Mouse (Mus musculus) intestine, embryonic 16.5 days (tissue): ENCODE measurements around the gene Prss57. TPM values are rescaled to one million over a fixed set of nuclear protein-coding genes. Genes with fewer than 3 reads are reported as not detected.
"Not testable (repeated sequence)": the region's sequence is repeated elsewhere in the genome, so short reads cannot be mapped to it uniquely, and the experiment has no call there.

Source experiments
- ATAC-seq: fragments of 200-750 bp; cut with Nextera tagmentation; 2 replicates; pipeline ENCODE4 v1.8.0; 2017; ENCODE audit warnings: moderate TSS enrichment, moderate library complexity
- H3K27ac ChIP-seq: fragments of 300-500 bp; sonication (generic); 2 replicates; pipeline ENCODE4 v1.5.1; 2014; ENCODE audit warnings: mild to moderate bottlenecking, low read length
- H3K27me3 ChIP-seq: fragments of 300-500 bp; sonication (generic); replicated peaks from 2 replicates; pipeline ENCODE4 v1.6.1; 2014; ENCODE audit warnings: low read length, control low read depth, mixed read lengths; ENCODE audit not compliant: control insufficient read depth, insufficient read depth
- H3K36me3 ChIP-seq: fragments of 300-500 bp; sonication (generic); 2 replicates; pipeline ENCODE4 v1.6.1; 2014; ENCODE audit warnings: low read length, control low read depth; ENCODE audit not compliant: control insufficient read depth, insufficient read depth
- H3K4me1 ChIP-seq: fragments of 300-500 bp; sonication (generic); 2 replicates; pipeline ENCODE4 v1.6.1; 2014; ENCODE audit warnings: low read length, control low read depth, mixed read lengths; ENCODE audit not compliant: control insufficient read depth, insufficient read depth
- H3K4me2 ChIP-seq: fragments of 300-500 bp; sonication (generic); 2 replicates; pipeline ENCODE4 v1.6.1; 2014; ENCODE audit warnings: low read depth, low read length, control low read depth
- H3K4me3 ChIP-seq: fragments of 300-500 bp; sonication (generic); 2 replicates; pipeline ENCODE4 v1.5.1; 2014; ENCODE audit warnings: mild to moderate bottlenecking, low read length
- H3K9ac ChIP-seq: fragments of 300-500 bp; sonication (generic); 2 replicates; pipeline ENCODE4 v1.6.1; 2014; ENCODE audit warnings: low read depth, low read length
- H3K9me3 ChIP-seq: fragments of 300-500 bp; sonication (generic); 2 replicates; pipeline ENCODE4 v1.6.1; 2016; ENCODE audit warnings: low read length, control low read depth; ENCODE audit not compliant: control insufficient read depth
- WGBS: fragments of 180-500 bp; shearing (Covaris S2); extraction: QIAGEN DNeasy Blood & Tissue Kit; methylation state at CpG from one replicate; pipeline ENCODE4 v1.1.7; 2014; 5-methylcytosine and 5-hydroxymethylcytosine counted together
- polyA plus RNA-seq: library from polyadenylated mRNA; unstranded; fragments of >200 nt; fragmentation: Nextera tagmentation; extraction: Ambion mirVana; gene quantifications from 2 replicates; pipeline ENCODE4 v1.2.1, GENCODE M21; 2015

Prss57 gene
- polyA plus RNA-seq, 1 experiment from 2014 or later: 0.11 TPM

- peak; percentile 75 for ATAC-seq
- H3K9me3 ChIP-seq: 0 out of 2 replicates have a peak, but pooled peaks cover 5% of the 10 kb centered on the region
- no peaks in the 10 kb centered on the region for H3K27me3 ChIP-seq
- peak overlapping the region; percentile 97 for H3K4me3 ChIP-seq
- peak overlapping the region; percentile 95 for H3K27ac ChIP-seq
- WGBS: 11% methylated on average over 40 of the region's 40 CpGs
- H3K4me2 ChIP-seq: peak overlapping the region; percentile 99
- no peaks in the 10 kb centered on the region for H3K36me3 ChIP-seq
- H3K4me1 ChIP-seq: peaks cover 37% of the 10 kb centered on the region
- H3K9ac ChIP-seq: peak overlapping the region; percentile 99
Measured at GRCm38 (mm10) chr10:79767372-79768244, 23.2 kb downstream of the Prss57 start.

DNA sequence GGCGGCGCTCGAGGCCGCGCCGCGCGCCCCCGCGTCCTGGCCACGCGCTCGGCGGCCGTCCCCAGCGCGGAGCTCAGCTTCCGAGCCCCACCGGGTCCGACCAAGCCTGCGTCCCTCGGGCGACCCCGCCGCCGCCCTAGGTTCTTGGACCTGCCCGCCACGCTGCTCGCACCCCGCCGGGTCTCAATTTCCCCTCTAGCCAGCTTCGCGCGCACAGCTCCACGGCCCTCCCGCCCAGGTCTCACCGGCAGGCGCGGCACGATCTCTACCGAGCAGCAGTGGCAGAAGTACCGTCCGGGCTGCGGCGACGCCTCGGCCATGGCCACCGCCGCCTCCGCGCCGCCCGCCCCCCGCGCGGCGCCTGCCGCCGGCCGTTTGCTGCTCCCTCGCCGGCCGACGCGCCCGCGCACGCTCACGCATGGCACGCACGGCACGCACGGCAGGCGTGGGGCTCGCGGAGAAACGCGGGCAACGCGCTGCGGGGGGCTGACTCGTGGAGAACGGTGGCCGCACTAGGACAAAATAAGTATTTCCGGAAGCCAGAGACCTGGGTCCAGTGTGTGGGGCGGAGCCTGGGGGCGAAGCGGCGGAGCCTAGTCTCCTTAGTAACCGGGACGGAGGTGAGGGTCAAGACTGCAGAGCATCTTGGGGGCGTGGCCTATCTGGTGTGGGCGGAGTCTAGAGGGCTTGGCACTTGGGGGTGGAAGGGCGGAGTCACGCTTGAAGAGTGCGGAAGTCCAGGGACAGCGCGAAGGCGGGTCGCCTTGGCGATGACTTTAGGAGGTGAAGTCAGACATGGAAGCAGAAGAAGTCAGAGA is 24.0 kb downstream of the Prss57 start, which contains the start of gene Rnf126:
Gene Rnf126 (minus strand): TSS at position 445 of the 818 bp plus-strand sequence.
- Histone ChIP-seq H3K4me3 (peak within 1 kb of the TSS; percentile 97), H3K27me3 (no peaks in the 10 kb centered on the region), H3K36me3 (peaks cover 5% of the 10 kb centered on the region; the same call in 1 of the 2 replicates), H3K9me3 (no peaks in the 10 kb centered on the region), H3K27ac (peak within 1 kb of the TSS; percentile 95), H3K4me1 (peaks cover 37% of the 10 kb centered on the region), H3K4me2 (peak within 1 kb of the TSS; percentile 99), H3K9ac (peak within 1 kb of the TSS; percentile 99)
- peak; percentile 94 for ATAC-seq
- under 1% methylated on average over 101 of the region's 101 CpGs for WGBS

DNA sequence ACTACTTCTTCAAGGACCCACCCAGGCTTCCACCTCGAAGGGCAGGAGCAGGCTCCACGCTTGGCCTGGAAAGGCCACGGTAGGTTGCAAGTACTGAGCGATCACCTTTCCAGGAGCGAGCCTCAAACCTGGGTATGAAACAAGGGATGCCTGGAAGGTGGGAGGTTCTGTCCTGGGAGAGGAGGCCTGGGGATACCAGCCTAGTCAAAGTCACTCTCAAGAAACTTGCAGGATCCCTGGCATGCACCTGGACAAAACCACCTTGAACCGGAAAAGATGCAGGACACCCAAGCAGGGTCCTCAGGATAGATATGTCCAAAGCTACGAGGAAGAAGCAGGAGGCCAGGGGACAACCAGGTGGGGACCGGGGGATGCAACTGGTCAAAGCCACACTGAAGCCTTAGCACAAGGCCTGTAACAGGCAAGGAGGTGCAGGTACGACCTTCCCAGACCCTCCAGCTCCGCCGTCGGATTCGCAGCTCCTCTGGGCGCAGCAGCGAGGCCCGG is 24.7 kb downstream of the Prss57 start:
- Histone ChIP-seq H3K4me1 (peaks cover 37% of the 10 kb centered on the region), H3K27ac (peak overlapping the region; percentile 95), H3K9ac (peak overlapping the region; percentile 99), H3K4me3 (peak overlapping the region; percentile 97), H3K9me3 (no peaks in the 10 kb centered on the region), H3K4me2 (peak overlapping the region; percentile 99), H3K27me3 (no peaks in the 10 kb centered on the region), H3K36me3 (peaks cover 12% of the 10 kb centered on the region; the same call in 1 of the 2 replicates)
- no peak for ATAC-seq
- 4% methylated on average over 16 of the region's 16 CpGs for WGBS

GRCm38 (mm10) chr10:79765228-79765745 is 25.5 kb downstream of the Prss57 start:
- no peaks in the 10 kb centered on the region for H3K9me3 ChIP-seq
- ATAC-seq: no peak
- H3K4me1 ChIP-seq: peaks cover 37% of the 10 kb centered on the region
- H3K4me3 ChIP-seq: peak overlapping the region; percentile 97
- no peaks in the 10 kb centered on the region for H3K27me3 ChIP-seq
- 51% methylated on average over 2 of the region's 2 CpGs for WGBS
- peak overlapping the region; percentile 99 for H3K4me2 ChIP-seq
- H3K9ac ChIP-seq: peak overlapping the region; percentile 99
- no peak overlapping the region for H3K27ac ChIP-seq
- H3K36me3 ChIP-seq: peaks cover 18% of the 10 kb centered on the region

DNA sequence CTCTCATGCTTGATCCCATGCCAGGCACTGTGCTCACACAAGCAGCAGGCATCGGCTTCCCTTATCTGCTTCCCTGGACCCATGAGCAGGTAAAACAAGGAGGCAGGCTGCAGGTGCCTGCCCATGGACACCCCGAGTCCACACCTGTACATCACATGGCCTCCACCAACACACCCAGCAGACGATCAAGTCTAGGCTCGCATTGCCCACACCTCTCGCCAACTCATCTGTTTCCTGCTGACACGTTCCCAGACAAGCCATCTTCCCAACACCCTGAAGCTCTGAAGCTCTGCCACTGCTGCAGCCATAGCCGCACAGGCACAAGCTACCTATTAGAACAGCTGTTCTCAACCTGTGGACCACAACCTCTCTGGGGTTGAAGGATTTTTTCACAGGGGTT is 26.5 kb downstream of the Prss57 start:
- Histone ChIP-seq H3K27me3 (no peaks in the 10 kb centered on the region), H3K4me2 (no peak overlapping the region), H3K9ac (0 out of 2 replicates have a peak overlapping the region, but pooled peaks have one; percentile 6), H3K27ac (no peak overlapping the region), H3K4me3 (no peak overlapping the region), H3K36me3 (peaks cover 18% of the 10 kb centered on the region), H3K9me3 (no peaks in the 10 kb centered on the region), H3K4me1 (peaks cover 37% of the 10 kb centered on the region)
- 77% methylated on average over 7 of the region's 7 CpGs for WGBS
- ATAC-seq: no peak

GRCm38 (mm10) chr10:79762875-79763274 is 27.9 kb downstream of the Prss57 start:
- ATAC-seq: no peak
- Histone ChIP-seq H3K4me1 (peaks cover 30% of the 10 kb centered on the region), H3K4me3 (no peak overlapping the region), H3K27me3 (no peaks in the 10 kb centered on the region), H3K27ac (no peak overlapping the region), H3K9ac (no peak overlapping the region), H3K4me2 (no peak overlapping the region), H3K36me3 (peaks cover 25% of the 10 kb centered on the region), H3K9me3 (no peaks in the 10 kb centered on the region)
- 93% methylated on average over 3 of the region's 3 CpGs for whole genome bisulfite sequencing

- Histone ChIP-seq H3K4me1 (peaks cover 21% of the 10 kb centered on the region), H3K4me2 (no peak overlapping the region), H3K27ac (no peak overlapping the region), H3K4me3 (no peak overlapping the region), H3K36me3 (peaks cover 27% of the 10 kb centered on the region), H3K9me3 (no peaks in the 10 kb centered on the region), H3K9ac (no peak overlapping the region), H3K27me3 (no peaks in the 10 kb centered on the region)
- ATAC-seq: no peak
- 87% methylated on average over 11 of the region's 11 CpGs for WGBS
Measured at GRCm38 (mm10) chr10:79760603-79761143, 30.1 kb downstream of the Prss57 start.

DNA sequence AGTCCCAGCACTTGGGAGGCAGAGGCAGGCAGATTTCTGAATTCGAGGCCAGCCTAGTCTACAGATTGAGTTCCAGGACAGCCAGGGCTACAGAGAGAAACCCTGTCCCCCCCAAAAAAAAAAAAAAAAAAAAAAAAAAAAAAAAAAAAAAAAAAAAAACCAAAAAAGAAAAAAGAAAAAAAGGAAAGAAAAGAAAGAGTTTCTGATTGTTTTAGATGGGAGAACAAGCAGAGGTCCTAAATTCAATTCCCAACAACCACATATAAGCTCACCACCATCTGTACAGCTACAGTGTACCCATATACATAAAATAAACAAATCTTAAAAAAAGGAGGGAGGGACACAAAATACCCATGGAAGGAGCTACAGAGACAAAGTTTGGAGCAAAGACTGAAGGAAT is 31.1 kb downstream of the Prss57 start:
- not testable (repeated sequence) for H3K9ac ChIP-seq, H3K27me3 ChIP-seq, H3K4me3 ChIP-seq, H3K4me2 ChIP-seq, ATAC-seq, H3K9me3 ChIP-seq, H3K27ac ChIP-seq
- 90% methylated on average over 1 of the region's 1 CpGs for WGBS
- H3K4me1 ChIP-seq: peaks cover 14% of the 10 kb centered on the region
- H3K36me3 ChIP-seq: peaks cover 29% of the 10 kb centered on the region
